Mouse (Mus musculus): ENCODE measurements around the gene Kidins220. TPM values are rescaled to one million over a fixed set of nuclear protein-coding genes. Genes with fewer than 3 reads are reported as not detected.

The Kidins220 gene
- polyA plus RNA-seq, 1 experiment from 2014 or later, result 31.0 TPM

- Histone ChIP-seq H3K9me3 (replicated peaks) (no peaks in the 10 kb centered on the region), H3K36me3 (no peaks in the 10 kb centered on the region), H3K9ac (peak overlapping the region; percentile 71), H3K27me3 (no peaks in the 10 kb centered on the region), H3K4me1 (replicated peaks) (peaks cover 27% of the 10 kb centered on the region), H3K4me2 (peak overlapping the region; percentile 92), H3K4me3 (peak overlapping the region; percentile 81), H3K27ac (peak overlapping the region; percentile 96)
- under 1% methylated on average over 38 of the region's 38 CpGs for WGBS
- no peak for ATAC-seq (replicated peaks; ENCODE audit: insufficient number of reproducible peaks, insufficient read depth, low FRiP score, low read depth)
These were observed 125.1 kb downstream of the Kidins220 start for GRCm38 (mm10) chr12:25099563-25100408.

- Histone ChIP-seq H3K4me2 (peak overlapping the region; percentile 92), H3K9ac (peak overlapping the region; percentile 71), H3K36me3 (no peaks in the 10 kb centered on the region), H3K27me3 (no peaks in the 10 kb centered on the region), H3K9me3 (replicated peaks) (no peaks in the 10 kb centered on the region), H3K27ac (peak overlapping the region; percentile 96), H3K4me3 (peak overlapping the region; percentile 81), H3K4me1 (replicated peaks) (peaks cover 27% of the 10 kb centered on the region)
- WGBS, result under 1% methylated on average over 59 of the region's 59 CpGs
- no peak for ATAC-seq (replicated peaks; ENCODE audit: insufficient number of reproducible peaks, insufficient read depth, low FRiP score, low read depth)
These were observed 125.9 kb downstream of the Kidins220 start for GRCm38 (mm10) chr12:25100411-25101217.

- 33% methylated on average over 5 of the region's 5 CpGs for WGBS
- H3K4me1 ChIP-seq (replicated peaks), result peaks cover 27% of the 10 kb centered on the region
- no peak overlapping the region for H3K9ac ChIP-seq
- peak overlapping the region; percentile 81; the same call in 1 of the 2 replicates for H3K4me3 ChIP-seq
- H3K27me3 ChIP-seq, result no peaks in the 10 kb centered on the region
- no peaks in the 10 kb centered on the region for H3K36me3 ChIP-seq
- no peaks in the 10 kb centered on the region for H3K9me3 ChIP-seq (replicated peaks)
- H3K27ac ChIP-seq, result peak overlapping the region; percentile 96
- no peak for ATAC-seq (replicated peaks; ENCODE audit: insufficient number of reproducible peaks, insufficient read depth, low FRiP score, low read depth)
- H3K4me2 ChIP-seq, result peak overlapping the region; percentile 92
These were observed 126.7 kb downstream of the Kidins220 start for GRCm38 (mm10) chr12:25101389-25101788.

DNA sequence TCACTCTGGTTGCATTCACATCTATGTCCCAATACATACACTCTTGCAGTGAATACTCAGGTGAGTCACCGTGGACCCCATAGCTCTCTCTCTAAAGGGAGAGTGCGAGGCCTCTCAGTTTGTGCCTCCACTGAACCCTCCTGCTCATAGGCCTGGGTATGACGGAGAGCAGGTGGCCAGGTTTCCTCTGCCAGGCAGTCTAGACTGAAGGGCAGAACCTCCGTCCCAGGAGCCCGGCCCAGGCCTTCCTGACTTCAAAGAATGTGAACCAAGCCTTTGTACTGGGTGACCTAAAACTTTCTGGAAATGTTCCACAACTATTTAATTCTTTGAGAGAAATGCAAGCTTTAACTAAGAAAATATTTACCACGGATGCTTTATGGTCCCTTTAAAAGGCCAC is 129.2 kb downstream of the Kidins220 start:
- H3K9ac ChIP-seq, result no peak overlapping the region
- no peak overlapping the region for H3K4me2 ChIP-seq
- no peak overlapping the region for H3K4me3 ChIP-seq
- no peaks in the 10 kb centered on the region for H3K36me3 ChIP-seq
- H3K27ac ChIP-seq, result no peak overlapping the region
- no peaks in the 10 kb centered on the region for H3K27me3 ChIP-seq
- WGBS, result 70% methylated on average over 6 of the region's 6 CpGs
- H3K4me1 ChIP-seq (replicated peaks), result peaks cover 11% of the 10 kb centered on the region
- no peak for ATAC-seq (replicated peaks; ENCODE audit: insufficient number of reproducible peaks, insufficient read depth, low FRiP score, low read depth)
- no peaks in the 10 kb centered on the region for H3K9me3 ChIP-seq (replicated peaks)

DNA sequence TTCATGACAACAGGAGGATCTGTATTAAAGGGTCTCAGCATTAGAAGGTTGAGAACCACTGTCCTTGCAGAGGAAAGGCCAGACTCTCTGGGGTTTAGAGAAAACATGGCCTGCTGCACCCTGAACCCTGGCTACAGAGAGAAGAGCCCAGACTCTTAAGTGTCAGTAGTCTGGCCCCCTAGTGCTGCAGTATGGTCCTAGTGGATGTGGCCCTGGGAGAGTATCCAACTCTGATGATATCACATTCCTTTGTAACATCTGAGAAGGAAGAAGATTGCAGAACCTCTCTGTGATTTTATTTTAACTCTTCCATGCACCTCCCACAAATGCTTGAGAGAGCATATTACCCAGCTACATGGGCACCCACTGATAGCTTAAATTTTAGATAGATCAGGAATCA is 129.8 kb downstream of the Kidins220 start:
- no peak for ATAC-seq (replicated peaks; ENCODE audit: insufficient number of reproducible peaks, insufficient read depth, low FRiP score, low read depth)
- Histone ChIP-seq H3K36me3 (no peaks in the 10 kb centered on the region), H3K27ac (no peak overlapping the region)

GRCm38 (mm10) chr12:25108865-25109264 is 134.1 kb downstream of the Kidins220 start:
- H3K27me3 ChIP-seq, result no peaks in the 10 kb centered on the region

More for the DNA sequence above, 129.8 kb downstream of the Kidins220 start:
- no peak overlapping the region for H3K4me3 ChIP-seq
- H3K27me3 ChIP-seq, result no peaks in the 10 kb centered on the region
- peaks cover 13% of the 10 kb centered on the region for H3K4me1 ChIP-seq (replicated peaks)
- H3K9me3 ChIP-seq (replicated peaks), result no peaks in the 10 kb centered on the region
- no peak overlapping the region for H3K4me2 ChIP-seq
- no peak overlapping the region for H3K9ac ChIP-seq

GRCm38 (mm10) chr12:25109971-25110681 is 135.4 kb downstream of the Kidins220 start:
- no peaks in the 10 kb centered on the region for H3K9me3 ChIP-seq (replicated peaks)
- 0 out of 2 replicates have a peak, but pooled peaks cover 5% of the 10 kb centered on the region for H3K4me1 ChIP-seq (replicated peaks)
- WGBS, result 68% methylated on average over 7 of the region's 7 CpGs
- H3K27me3 ChIP-seq, result no peaks in the 10 kb centered on the region
- H3K4me2 ChIP-seq, result no peak overlapping the region
- ATAC-seq (replicated peaks; ENCODE audit: insufficient number of reproducible peaks, insufficient read depth, low FRiP score, low read depth), result peak; percentile 65; the same call in 1 of the 2 replicates
- no peaks in the 10 kb centered on the region for H3K36me3 ChIP-seq
- no peak overlapping the region for H3K27ac ChIP-seq
- no peak overlapping the region for H3K9ac ChIP-seq
- no peak overlapping the region for H3K4me3 ChIP-seq

More at GRCm38 (mm10) chr12:25108865-25109264, 134.1 kb downstream of the Kidins220 start:
- H3K9ac ChIP-seq, result no peak overlapping the region
- no peak overlapping the region for H3K4me3 ChIP-seq
- 41% methylated on average over 2 of the region's 2 CpGs for WGBS
- 0 out of 2 replicates have a peak, but pooled peaks cover 5% of the 10 kb centered on the region for H3K4me1 ChIP-seq (replicated peaks)
- H3K4me2 ChIP-seq, result no peak overlapping the region
- no peaks in the 10 kb centered on the region for H3K36me3 ChIP-seq
- no peak for ATAC-seq (replicated peaks; ENCODE audit: insufficient number of reproducible peaks, insufficient read depth, low FRiP score, low read depth)
- no peak overlapping the region for H3K27ac ChIP-seq
- no peaks in the 10 kb centered on the region for H3K9me3 ChIP-seq (replicated peaks)

DNA sequence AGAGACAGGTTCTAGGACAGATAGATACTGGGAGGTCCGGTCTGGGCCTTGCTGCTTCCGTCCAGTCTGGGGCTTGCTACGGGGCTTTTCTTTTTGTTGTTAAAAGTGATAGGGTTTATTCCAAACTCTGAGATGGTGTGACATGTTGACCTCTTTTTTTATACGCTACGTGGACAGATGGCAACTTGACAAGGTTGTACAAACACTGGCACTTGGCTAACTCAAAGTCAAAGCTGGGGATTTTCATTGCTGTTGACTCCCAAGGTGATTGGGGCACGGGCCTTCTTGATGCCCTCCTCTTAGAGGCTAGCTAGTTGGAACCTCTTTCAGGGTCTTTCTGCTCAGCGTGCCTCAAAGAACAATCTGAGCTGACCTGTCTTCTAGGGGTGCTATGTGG is 136.0 kb downstream of the Kidins220 start:
- peak; percentile 32; the same call in 1 of the 2 replicates for ATAC-seq (replicated peaks; ENCODE audit: insufficient number of reproducible peaks, insufficient read depth, low FRiP score, low read depth)
- Histone ChIP-seq H3K4me2 (no peak overlapping the region), H3K36me3 (no peaks in the 10 kb centered on the region), H3K27ac (no peak overlapping the region), H3K4me1 (replicated peaks) (0 out of 2 replicates have a peak, but pooled peaks cover 5% of the 10 kb centered on the region), H3K27me3 (no peaks in the 10 kb centered on the region), H3K9ac (no peak overlapping the region), H3K9me3 (replicated peaks) (no peaks in the 10 kb centered on the region), H3K4me3 (no peak overlapping the region)
- WGBS, result 72% methylated on average over 7 of the region's 7 CpGs

Other genes starting within 250 kb of the Kidins220 start
- gene Mboat2, start 144.0 kb upstream of the Kidins220 start, polyA plus RNA-seq (2015; fragmentation: Nextera tagmentation; extraction: Ambion mirVana), result 26.0 and 29.0 TPM in 2 replicates
- 170 and 206 TPM in 2 replicates for gene Id2, start 122.2 kb downstream of the Kidins220 start, polyA plus RNA-seq (2015; fragmentation: Nextera tagmentation; extraction: Ambion mirVana)